Mouse (Mus musculus) MN1 (cell line): ENCODE measurements around the gene Slc7a11.

ENCODE experiments used
- DNase-seq: peaks from one replicate; pipeline ENCODE4 v3.0.0-alpha.2; 2016; ENCODE audit warnings: low spot score

Slc7a11 gene

GRCm38 (mm10) chr3:49983429-49984268, 459.8 kb downstream of the Slc7a11 start:
- no peak for DNase-seq

- DNase-seq = no peak
Observed at GRCm38 (mm10) chr3:49973994-49974393, 469.4 kb downstream of the Slc7a11 start.

- DNase-seq = no peak
Observed at GRCm38 (mm10) chr3:49965569-49965968, 477.8 kb downstream of the Slc7a11 start.

DNA sequence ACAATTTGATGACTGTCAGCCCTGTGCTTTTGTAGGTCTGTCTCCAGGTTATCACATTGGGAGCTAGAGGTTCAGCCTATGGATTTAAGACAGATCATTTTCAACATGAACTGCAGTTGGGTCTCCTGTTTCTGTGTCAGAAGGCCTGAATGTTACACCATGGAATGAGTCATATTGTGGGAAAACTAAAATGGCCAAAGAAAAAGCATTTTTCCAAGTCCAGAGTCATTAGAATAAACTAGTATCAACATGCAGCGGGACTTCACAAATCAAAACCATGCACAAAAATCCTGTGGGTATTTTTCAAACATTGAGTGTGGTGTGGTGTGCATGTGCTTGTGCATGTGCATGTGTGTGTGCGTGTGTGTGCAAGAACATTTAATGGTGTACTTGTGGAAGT, 482.8 kb downstream of the Slc7a11 start:
- DNase-seq = no peak

- DNase-seq = no peak
Observed at GRCm38 (mm10) chr3:49946845-49947244, 496.6 kb downstream of the Slc7a11 start.

- DNase-seq = no peak
Observed at GRCm38 (mm10) chr3:49944783-49945182, 498.6 kb downstream of the Slc7a11 start.

- no peak for DNase-seq
Observed at GRCm38 (mm10) chr3:49937611-49938010, 505.8 kb downstream of the Slc7a11 start.

GRCm38 (mm10) chr3:49929496-49929895, 513.9 kb downstream of the Slc7a11 start:
- no peak for DNase-seq

- DNase-seq = no peak
Observed at GRCm38 (mm10) chr3:49928509-49929263, 514.7 kb downstream of the Slc7a11 start.

DNA sequence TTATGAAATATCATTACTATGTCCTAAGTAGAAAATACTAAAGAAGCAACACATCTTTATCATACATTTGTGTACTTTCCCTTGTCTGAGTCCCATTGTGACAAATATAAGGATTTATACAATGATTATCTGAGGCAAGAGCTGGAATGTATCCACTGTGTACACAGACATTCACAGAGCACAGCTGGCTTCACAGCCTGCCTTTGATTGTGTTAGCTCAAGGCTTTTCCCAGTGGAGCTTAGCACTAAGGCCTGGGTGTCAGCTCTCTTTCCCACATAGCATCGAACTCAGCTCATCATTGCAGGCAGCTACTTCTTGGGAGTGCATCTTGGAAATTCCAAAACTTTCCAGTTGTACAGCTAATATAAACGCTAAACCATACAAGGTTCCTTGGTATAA, 529.5 kb downstream of the Slc7a11 start:
- DNase-seq = no peak

DNA sequence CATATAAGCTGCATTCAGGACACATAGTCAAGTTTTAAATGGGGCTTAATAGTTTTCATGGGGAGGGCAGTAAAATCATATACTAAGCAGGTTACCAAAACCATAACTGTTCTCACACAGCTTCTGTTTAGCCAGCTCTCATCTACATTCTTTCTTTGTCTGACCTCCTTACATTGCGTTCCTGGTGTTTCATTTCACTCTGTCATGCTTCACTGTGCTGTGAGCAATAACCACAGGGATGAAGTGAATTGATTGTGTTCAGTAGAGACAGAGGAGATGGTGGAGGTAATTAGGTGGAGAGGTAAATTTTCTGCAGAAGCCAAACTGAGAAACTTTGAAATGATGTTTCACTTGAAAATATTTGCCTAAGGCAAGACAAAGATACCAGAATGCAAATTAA, 532.5 kb downstream of the Slc7a11 start:
- no peak for DNase-seq

DNA sequence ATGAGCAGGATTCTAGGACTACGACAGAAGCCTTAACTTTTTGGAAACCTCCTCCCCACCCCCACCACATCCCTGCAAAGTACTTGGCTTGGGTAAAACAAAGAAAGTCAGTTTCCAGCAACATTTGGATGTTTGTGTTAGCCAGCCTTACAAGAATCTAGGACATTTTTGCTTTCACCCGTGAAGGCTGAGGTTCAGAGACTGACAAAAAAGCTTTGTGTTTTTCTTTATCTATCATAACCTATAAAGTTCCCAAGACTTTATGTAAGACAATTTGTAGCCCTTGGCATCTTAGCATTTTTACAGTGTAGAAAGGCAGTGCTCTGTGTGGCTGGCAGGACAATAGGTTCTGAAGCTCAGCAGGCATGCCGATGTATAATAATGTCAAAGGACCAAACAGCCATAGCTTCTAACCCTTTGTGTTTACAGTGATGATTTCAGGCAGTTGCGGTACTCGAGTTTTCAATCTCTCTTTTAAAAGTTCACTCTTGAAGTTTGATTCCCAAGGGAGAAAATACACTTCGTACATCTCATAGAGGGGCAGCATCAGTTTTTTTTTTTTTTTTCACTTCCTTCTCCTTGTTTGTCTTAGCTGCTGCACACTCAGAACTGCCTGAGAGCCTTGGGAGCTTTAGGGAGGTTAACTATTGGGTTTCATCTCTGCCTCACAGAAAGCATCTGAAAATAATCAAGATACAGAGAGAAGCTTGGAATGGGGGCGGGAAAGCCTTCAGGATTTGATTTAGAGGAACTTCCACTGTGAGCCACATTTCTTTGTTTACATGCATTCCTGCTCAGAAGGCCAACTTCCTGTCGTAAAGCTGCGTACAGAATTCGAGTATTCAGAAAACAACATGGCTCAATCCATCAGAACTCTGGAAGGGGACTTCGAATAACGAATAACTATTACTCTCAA, 534.7 kb downstream of the Slc7a11 start:
- no peak for DNase-seq

DNA sequence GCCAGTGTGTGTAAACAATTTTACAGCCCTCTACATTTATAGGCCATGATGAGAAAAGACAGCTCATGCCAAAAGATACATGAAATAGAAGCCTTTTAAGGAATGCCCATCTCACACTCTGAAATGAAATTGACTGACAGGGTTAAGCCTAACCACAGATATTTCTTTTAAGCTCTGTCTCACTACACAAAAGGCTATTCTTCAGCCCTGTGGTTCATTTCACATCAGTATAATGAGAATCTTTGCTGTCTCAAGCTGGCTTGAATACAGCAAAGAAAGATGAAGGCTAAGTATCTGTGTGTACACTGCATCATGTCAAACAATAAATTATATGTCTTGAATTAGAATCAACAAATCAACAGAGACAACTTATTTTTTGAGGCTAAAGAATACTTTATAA, 549.5 kb downstream of the Slc7a11 start:
- no peak for DNase-seq

GRCm38 (mm10) chr3:49887359-49887758, 556.1 kb downstream of the Slc7a11 start:
- no peak for DNase-seq

DNA sequence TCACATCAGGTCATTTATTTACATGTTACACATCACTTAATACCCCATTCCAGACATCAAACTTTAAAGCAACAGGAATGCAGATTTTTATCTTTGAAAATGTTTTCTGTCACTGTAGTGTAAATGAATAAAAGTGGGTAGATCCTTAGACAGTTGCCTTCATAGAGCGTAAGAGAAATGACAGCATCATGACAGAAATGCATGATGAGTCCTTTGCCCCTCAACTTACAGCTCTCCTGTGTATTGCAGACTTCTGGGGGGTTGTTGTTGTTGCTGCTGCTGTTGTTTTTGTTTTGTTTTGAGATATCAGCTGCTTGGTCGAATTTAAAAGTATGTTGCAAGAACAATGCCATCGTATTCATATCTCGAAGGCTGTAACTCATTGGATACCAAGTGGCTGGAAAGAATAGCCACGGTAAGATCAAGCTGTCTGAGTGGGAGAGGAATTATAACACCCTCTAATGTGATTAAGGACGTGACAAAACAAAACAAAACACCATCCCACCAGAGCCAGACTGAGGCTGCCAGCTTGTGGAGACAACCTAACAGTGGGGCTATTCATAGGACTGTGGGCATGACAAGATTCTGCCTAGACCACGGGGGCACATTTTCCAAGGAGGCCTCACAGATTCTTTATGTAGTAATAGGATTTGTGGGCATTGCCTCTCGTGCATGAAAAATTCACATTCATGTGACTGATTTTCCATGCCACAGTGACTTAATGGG, 557.0 kb downstream of the Slc7a11 start:
- no peak for DNase-seq

DNA sequence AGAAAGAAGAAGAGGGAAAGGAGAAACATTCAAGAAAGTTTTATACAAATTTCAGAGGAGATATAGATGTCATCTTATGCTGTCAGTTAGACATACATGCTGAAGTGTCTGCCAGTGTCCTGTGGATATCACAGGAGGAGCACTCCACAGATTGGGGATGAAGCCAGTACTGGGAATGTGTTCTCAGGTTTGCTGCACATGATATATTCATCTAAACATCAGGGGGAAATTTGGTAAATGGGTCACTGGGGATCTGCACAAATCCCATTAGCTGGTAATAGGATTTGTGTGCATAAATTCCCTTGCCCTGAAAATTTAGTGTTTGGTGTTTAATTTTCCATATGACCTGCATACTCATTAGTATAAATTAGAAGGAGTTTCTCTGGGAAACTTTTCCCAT, 562.9 kb downstream of the Slc7a11 start:
- DNase-seq = no peak

DNA sequence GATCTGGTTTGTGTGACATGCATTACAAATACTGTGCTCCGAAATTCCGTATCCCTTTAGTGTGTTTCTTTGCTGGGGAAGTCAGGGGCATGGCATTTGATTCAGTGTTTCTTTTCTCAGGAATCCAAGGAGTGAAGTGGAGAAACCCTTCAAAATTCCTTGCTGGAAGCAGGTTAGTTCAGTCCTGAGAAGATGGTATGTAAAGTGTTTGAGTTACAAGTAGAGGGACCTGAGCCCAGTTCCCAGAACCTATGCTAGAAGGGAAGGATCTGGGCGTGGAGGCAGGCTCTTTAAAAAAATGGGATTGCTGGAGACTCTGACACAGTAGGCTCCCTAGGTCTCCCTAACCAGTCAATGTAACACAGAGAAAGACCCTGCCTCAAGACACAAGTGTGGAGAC, 572.6 kb downstream of the Slc7a11 start:
- DNase-seq = no peak

DNA sequence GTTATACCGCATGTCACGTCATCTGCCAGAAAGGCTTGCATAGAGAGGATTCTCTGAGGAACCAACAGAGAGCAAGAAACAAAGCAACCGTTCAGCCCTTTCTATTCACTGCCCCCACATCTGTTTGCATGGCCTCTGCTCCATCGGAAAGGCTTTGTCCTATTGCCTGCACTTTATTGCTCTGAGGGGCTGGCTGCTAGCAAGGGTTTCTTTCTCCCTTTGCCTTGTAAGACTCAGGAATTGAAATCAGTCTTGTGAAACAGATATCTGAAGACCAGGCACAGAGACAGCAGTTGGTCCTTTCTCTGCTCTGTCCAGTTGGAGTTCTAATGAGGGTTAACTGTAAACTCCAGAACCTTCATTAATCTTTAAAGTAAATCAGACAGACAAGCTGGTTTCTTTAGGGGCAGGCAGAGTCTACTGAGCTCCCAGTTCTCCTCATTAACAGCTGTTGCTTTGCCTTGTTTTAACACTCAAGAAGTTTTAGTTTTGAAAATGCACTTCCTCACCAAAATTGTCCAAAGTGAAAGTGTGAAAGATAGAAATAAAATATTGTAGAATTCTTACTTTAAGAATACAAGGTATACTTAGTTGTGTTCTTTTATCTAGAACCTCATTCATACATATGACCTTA, 575.3 kb downstream of the Slc7a11 start:
- no peak for DNase-seq

DNA sequence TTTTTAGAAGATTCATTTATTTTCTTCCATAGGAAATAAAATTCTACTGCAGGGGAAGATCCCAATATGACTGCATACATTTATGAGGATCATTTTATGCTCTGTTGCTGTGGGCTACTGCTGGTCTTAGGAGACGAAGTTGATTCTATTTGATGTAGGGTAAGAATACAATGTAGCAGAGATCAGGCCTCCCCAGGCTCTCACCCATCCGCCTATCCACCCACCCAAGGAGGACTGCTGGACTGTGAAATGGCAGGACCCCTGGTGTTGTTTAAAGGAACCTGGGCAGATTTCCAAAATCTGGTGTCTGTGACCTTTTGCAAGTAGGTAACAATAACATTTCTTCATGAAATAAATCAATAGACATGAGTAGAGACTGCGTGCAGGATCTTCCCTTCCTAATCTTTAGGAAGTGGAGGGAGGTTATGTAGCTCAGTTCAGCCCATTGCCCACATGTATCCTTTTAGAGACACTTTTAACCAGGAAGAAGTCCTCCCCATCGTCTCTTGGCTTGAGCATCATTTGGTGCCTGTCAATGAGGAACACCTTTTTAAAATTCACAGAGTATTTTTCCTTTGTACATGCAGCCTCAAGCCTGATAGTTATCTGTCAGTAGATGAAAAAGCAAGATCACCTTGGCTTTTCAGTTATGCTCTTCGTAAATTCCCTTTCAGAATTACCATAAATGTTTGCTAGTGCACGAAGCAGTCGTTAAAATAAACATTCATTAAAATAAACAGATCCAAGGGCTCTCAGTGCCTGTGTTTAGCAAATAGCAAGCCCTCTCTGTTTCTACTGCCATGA, 576.1 kb downstream of the Slc7a11 start:
- no peak for DNase-seq

DNA sequence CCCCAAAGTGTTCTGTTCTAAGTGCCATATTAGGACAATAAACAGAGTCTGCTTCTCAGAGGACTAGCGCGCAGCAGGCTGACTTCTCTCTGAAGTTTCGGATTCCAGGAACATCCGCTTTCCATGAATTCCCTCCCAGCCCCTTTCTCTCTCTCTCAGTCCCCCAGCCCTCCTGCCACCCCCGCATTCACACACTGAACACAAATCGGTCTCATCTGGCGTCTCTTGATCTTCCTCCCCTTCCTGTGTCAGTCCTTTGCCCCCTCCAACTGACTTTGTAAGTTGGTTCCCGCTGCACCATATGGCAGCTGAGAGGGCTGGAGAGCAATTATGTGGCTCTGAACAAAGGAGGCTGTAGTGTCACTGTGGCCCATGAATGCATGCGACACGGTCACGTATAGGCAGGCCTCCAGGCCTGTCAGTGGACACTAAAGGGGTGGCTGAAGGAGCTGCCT, 577.3 kb downstream of the Slc7a11 start:
- no peak for DNase-seq
